Mouse (Mus musculus): ENCODE results near the gene Alkbh8. TPM values are rescaled to one million over a fixed set of nuclear protein-coding genes. Genes with fewer than 3 reads are reported as not detected.
A peak's percentile ranks its signal among the peaks of the same experiment; 100 is the strongest.
"Not testable (repeated sequence)": the region's sequence is repeated elsewhere in the genome, so short reads cannot be mapped to it uniquely, and the experiment has no call there.

Alkbh8 gene
- total RNA-seq (2021) = 10 to 100 TPM; 17.0 to 25.1 TPM
- long read RNA-seq, experiment 1, full-length matches to known transcripts = 5 of 8 reads
- long read RNA-seq, experiment 1, partial matches to known transcripts = 0 of 8 reads
- long read RNA-seq, experiment 1, other reads (novel, unspliced or antisense) = 3 of 8 reads
- long read RNA-seq, experiment 2, full-length matches to known transcripts = 3 of 7 reads
- long read RNA-seq, experiment 2, partial matches to known transcripts = 0 of 7 reads
- long read RNA-seq, experiment 2, other reads (novel, unspliced or antisense) = 4 of 7 reads

GRCm38 (mm10) chr9:3334962-3335767 is at the start of gene Alkbh8:
Alkbh8 (plus strand) TSS chr9:3335140.
- DNase-seq = peak; percentile 84

- DNase-seq = no peak
These were observed 25.6 kb upstream of the Alkbh8 start for GRCm38 (mm10) chr9:3309292-3309836.

GRCm38 (mm10) chr9:3310016-3310415 is 24.9 kb upstream of the Alkbh8 start:
- DNase-seq = no peak

GRCm38 (mm10) chr9:3327342-3328053 is 7.4 kb upstream of the Alkbh8 start:
- not testable (repeated sequence) for DNase-seq

- no peak for DNase-seq
These were observed 6.8 kb upstream of the Alkbh8 start for GRCm38 (mm10) chr9:3328054-3328595.

DNA sequence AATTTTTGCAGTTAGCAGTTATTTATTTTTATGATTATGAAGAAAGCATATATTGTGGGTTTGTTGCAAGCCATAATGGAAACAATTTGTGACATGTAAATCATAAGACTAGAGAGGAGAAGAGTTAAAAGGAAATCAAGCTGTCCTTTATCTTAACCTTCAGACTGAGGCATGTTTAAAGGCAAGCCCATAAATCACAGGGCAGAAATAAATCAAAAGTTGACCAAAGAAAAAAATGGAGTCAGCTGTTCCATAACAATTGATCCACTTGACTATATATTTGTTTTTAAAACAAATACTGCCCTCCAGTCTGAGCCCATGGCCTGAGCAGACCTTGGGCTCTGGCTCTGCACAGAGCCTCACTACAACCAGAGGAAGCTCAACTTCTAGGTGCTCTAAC is 4.6 kb upstream of the Alkbh8 start:
- no peak for DNase-seq

DNA sequence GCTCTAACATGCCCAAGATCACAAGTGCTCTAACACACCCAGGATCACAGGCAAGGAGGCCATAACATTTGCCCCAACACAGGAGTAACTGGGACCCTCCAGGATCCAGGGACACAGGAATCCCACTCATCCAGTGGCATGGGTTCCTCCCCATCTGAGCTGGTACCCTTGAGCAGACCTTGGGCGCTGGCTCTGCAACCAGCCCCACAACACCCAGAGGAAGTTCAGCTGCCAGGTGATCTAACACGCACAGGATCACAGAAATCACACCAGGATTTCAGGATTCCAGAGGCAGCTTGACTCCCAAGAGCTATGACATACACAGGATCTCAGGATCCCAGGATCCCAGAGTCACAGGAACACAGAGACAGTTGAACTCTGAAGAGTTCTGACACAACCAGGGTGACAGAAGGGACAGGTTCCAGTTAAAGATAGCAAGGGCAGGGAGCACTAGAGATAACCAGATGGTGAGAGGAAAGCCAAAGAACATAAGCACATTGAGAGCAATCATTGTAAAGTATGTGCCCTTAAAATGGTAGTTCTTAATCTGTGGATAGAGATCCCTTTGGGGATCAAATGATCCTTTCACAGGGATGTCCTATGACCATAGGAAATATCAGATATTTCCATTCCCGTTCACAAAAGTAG is 4.1 kb upstream of the Alkbh8 start:
- DNase-seq = no peak

DNA sequence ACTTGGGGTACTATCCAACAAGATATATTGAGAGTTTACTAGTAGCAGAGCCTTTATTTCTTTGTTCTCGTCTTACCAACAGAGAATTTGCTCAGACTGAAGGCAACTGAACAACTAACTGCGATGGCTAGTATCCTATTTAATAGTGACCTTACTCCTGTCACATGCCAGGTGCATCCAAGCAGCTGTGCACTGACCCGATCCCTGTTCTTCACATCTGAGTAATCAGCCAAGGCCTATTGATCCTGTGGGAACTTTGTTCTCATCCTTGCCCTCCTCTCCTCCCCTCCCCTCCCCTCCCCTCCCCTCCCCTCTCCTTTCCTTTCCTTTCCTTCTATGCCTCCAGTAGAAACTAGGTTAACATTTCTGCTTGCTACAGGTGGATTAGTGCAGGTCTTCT is 1.7 kb downstream of the Alkbh8 start:
- DNase-seq = no peak

GRCm38 (mm10) chr9:3345136-3345535 is 10.2 kb downstream of the Alkbh8 start:
- DNase-seq = peak; percentile 75

DNA sequence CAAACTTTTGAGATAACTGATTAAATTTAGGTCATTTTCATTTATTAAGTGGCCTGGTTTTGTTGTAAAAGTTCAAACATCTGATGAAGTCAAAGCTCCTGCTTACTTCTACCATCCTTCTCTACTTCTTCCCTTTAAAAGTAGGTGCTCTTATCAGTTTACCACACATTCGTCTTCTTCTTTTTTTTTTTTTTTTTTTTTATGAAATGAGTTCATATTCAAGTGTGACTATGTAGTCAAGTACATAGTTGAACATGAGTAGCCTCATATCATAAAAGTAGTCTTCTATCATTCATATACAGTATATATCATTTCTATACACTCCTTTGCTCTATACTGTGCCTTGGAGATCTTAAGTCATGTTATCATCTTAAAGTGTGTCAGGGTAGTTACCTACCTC is 11.0 kb downstream of the Alkbh8 start:
- DNase-seq = no peak

- DNase-seq = no peak
These were observed 15.1 kb downstream of the Alkbh8 start for GRCm38 (mm10) chr9:3350056-3350455.

GRCm38 (mm10) chr9:3376323-3376722 is 41.4 kb downstream of the Alkbh8 start:
- DNase-seq = not testable (repeated sequence)

DNA sequence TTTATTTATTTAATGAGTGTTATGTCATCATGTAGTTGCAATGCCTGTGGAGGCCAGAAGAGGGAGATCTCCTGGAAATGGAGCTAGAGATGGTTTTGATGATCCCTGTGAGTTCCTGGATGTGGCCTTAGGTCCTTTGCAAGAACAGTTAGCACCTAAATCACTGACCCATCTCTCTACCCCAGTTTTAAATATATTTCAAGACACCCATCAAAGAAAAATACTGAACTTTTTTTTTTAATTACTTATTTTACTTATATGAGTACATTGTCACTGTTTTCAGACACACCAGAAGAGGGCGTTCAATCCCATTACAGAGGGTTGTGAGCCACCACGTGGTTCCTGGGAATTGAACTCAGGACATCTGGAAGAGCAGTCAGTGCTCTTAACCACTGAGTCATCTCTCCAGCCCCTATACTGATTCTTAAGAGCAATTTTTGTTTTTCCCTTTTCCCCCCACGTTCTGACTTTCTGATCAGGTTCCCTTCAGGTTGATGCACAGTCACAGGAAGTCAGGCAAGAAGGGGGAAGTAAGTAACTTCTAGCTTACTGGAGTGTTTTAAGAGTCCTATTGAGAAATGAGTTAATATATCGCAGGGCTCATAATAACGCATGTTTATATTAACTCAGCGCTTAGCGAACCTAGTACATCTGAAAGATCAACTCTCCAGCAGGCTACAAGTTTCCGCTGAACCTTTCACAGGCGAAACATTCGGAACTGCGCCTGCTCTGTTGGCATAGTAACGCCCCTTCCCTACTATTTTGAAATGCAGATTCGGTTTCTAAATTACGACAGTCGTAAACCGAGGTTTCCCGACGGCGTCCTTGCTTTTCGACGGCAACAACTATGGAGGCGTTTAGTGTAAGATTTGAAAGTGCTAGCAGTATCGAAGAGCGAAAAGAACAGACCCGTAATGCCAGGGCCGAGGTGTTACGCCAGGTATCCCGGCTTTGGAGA is 68.6 kb downstream of the Alkbh8 start, which contains the start of gene Cwf19l2:
TSS of gene Cwf19l2 (plus strand) at position 342 of the 958 bp plus-strand sequence.
- peak; percentile 84 for DNase-seq

GRCm38 (mm10) chr9:3404372-3404771 is 69.4 kb downstream of the Alkbh8 start:
- DNase-seq = peak; percentile 22

GRCm38 (mm10) chr9:3439555-3440300 is 104.8 kb downstream of the Alkbh8 start:
- DNase-seq = not testable (repeated sequence)
